ENCODE assay signal across 8 mouse cellular contexts in genomic region chr16:10834911-10835587, GRCm38 (mm10). TPM values are rescaled to one million over a fixed set of nuclear protein-coding genes. Genes with fewer than 3 reads are reported as not detected.
DNase-seq lines count a peak whose midpoint lies in the region; ATAC-seq lines count a peak whose summit lies in the region.

Gene Rmi2 (plus strand): TSS chr16:10835059.

- no peaks in the 10 kb centered on the region for H3K9me3 ChIP-seq in embryonic facial prominence, embryonic 13.5 days
- no peaks in the 10 kb centered on the region for H3K9me3 ChIP-seq in limb, embryonic 13.5 days
- no peaks in the 10 kb centered on the region for H3K9me3 ChIP-seq in midbrain, embryonic 15.5 days

- ATAC-seq in embryonic facial prominence, embryonic 13.5 days (ENCODE audit: insufficient number of reproducible peaks, insufficient read depth, low FRiP score, low TSS enrichment, low read depth) = peak; percentile 77
- ATAC-seq in limb, embryonic 13.5 days (ENCODE audit: low FRiP score, low read depth) = peak; percentile 92
- ATAC-seq in midbrain, embryonic 15.5 days (replicated peaks) = peak; percentile 96

- H3K36me3 ChIP-seq in embryonic facial prominence, embryonic 13.5 days = no peaks in the 10 kb centered on the region
- H3K36me3 ChIP-seq in limb, embryonic 13.5 days = no peaks in the 10 kb centered on the region
- no peaks in the 10 kb centered on the region for H3K36me3 ChIP-seq in midbrain, embryonic 15.5 days (replicated peaks)

- peaks cover 5% of the 10 kb centered on the region; the same call in 1 of the 2 replicates for H3K27me3 ChIP-seq in embryonic facial prominence, embryonic 13.5 days
- no peaks in the 10 kb centered on the region for H3K27me3 ChIP-seq in limb, embryonic 13.5 days
- H3K27me3 ChIP-seq in midbrain, embryonic 15.5 days (replicated peaks) = 0 out of 2 replicates have a peak, but pooled peaks cover 5% of the 10 kb centered on the region

- under 1% methylated on average over 68 of the region's 69 CpGs for WGBS in embryonic facial prominence, embryonic 13.5 days
- WGBS in limb, embryonic 13.5 days = under 1% methylated on average over 47 of the region's 69 CpGs
- WGBS in midbrain, embryonic 15.5 days = under 1% methylated on average over 69 of the region's 69 CpGs

- H3K4me2 ChIP-seq in embryonic facial prominence, embryonic 13.5 days = peak within 1 kb of the TSS; percentile 95
- peak within 1 kb of the TSS; percentile 83 for H3K4me2 ChIP-seq in limb, embryonic 13.5 days (replicated peaks)
- peak within 1 kb of the TSS; percentile 89 for H3K4me2 ChIP-seq in midbrain, embryonic 15.5 days

- peak within 1 kb of the TSS; percentile 89 for H3K27ac ChIP-seq in embryonic facial prominence, embryonic 13.5 days
- peak within 1 kb of the TSS; percentile 90 for H3K27ac ChIP-seq in limb, embryonic 13.5 days
- H3K27ac ChIP-seq in midbrain, embryonic 15.5 days = no peak within 1 kb of the TSS

- peak; percentile 84 for DNase-seq in 416B (ENCODE audit: low read depth)
- peak; percentile 65 to 71 for DNase-seq in adrenal gland, postnatal 4 days (ENCODE audit: low spot score in 2 of 2)
- DNase-seq in heart, adult 8-10 months (ENCODE audit: low spot score) = peak; percentile 79
- peak; percentile 80 for DNase-seq in kidney, adult 9 months
- DNase-seq in spleen, adult 18-20 months = peak; percentile 74 to 82

- peaks cover 47% of the 10 kb centered on the region for H3K4me1 ChIP-seq in embryonic facial prominence, embryonic 13.5 days
- peaks cover 51% of the 10 kb centered on the region for H3K4me1 ChIP-seq in limb, embryonic 13.5 days
- H3K4me1 ChIP-seq in midbrain, embryonic 15.5 days = peaks cover 13% of the 10 kb centered on the region

- peak within 1 kb of the TSS; percentile 83 for H3K4me3 ChIP-seq in embryonic facial prominence, embryonic 13.5 days
- H3K4me3 ChIP-seq in limb, embryonic 13.5 days = peak within 1 kb of the TSS; percentile 87
- peak within 1 kb of the TSS; percentile 60 for H3K4me3 ChIP-seq in midbrain, embryonic 15.5 days

- H3K9ac ChIP-seq in embryonic facial prominence, embryonic 13.5 days = peak within 1 kb of the TSS; percentile 84
- peak within 1 kb of the TSS; percentile 85 for H3K9ac ChIP-seq in limb, embryonic 13.5 days
- peak within 1 kb of the TSS; percentile 30 for H3K9ac ChIP-seq in midbrain, embryonic 15.5 days

RNA-seq across cellular contexts. Expression of gene Rmi2, which starts in this region (rescaled TPM):
- total RNA-seq in adrenal gland, postnatal 4 days (2021) = 1 to 10 TPM; 2.1 to 3.4 TPM
- 3.5 and 3.9 TPM in 2 replicates for polyA plus RNA-seq in embryonic facial prominence, embryonic 13.5 days (2015; fragmentation: Nextera tagmentation; extraction: Ambion mirVana)
- total RNA-seq in heart, adult 8-10 months (2022) = under 1 TPM; 0.29 to 0.41 (median 0.32) TPM
- polyA plus RNA-seq in limb, embryonic 13.5 days (2015; fragmentation: Nextera tagmentation; extraction: Ambion mirVana) = 4.2 and 4.8 TPM in 2 replicates
- 0.31 and 0.46 TPM in 2 replicates for polyA plus RNA-seq in midbrain, embryonic 15.5 days (2015; fragmentation: Nextera tagmentation; extraction: Ambion mirVana)

Comparison
In these comparisons a context has a peak if more than half of its experiments do, and no peak if none do; other contexts are left out.
1. Peak in DNase-seq in heart, adult 8-10 months; RNA of the gene not detected or under 1 TPM.
2. Peak in ATAC-seq, H3K4me3 ChIP-seq, H3K9ac ChIP-seq and H3K4me2 ChIP-seq in midbrain, embryonic 15.5 days; RNA of the gene not detected or under 1 TPM.
3. H3K9ac ChIP-seq: peak in every context shown above with its lines; median percentile 85 in limb, embryonic 13.5 days; 84 in embryonic facial prominence, embryonic 13.5 days; 30 in midbrain, embryonic 15.5 days.